Mouse (Mus musculus) cerebellum, adult 2 months (tissue): ENCODE data around the gene Bcas3.

Source experiments
- CTCF ChIP-seq: fragments of 200-500 bp; IDR thresholded peaks from 2 replicates; pipeline ENCODE4 v1.5.1; 2011; ENCODE audit warnings: low read depth, mild to moderate bottlenecking, control low read depth, low read length, moderate library complexity, borderline replicate concordance; ENCODE audit not compliant: insufficient read depth
- POLR2A ChIP-seq: fragments of 200-500 bp; IDR thresholded peaks from 2 replicates; pipeline ENCODE4 v1.6.1; 2011; ENCODE audit warnings: low read length, control low read depth, borderline replicate concordance; ENCODE audit not compliant: insufficient read depth

DNA sequence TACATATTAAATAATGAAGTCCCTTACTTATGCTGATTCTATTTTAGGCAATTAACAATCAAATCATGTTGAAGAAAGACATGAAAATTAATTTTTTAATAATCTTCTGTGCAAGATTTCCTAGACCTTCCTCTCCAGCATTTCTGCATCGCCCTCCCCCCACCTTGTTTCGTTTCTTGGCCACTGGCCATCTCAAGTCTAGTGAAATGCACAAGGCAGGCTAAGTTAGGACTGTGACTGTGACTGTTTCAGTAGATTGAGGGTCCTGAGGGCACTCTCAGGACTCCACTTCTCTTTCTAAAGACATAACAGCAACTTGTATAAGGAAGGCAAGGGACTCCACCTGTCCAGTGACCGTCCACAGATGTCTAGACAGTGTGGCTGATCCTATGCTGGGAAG, 274.4 kb downstream of the Bcas3 start:
- TF ChIP-seq POLR2A, result no peak
- TF ChIP-seq CTCF, result no peak
